Mouse (Mus musculus) embryonic facial prominence, embryonic 15.5 days (tissue): ENCODE results near the gene Glud1. TPM values are rescaled to one million over a fixed set of nuclear protein-coding genes. Genes with fewer than 3 reads are reported as not detected.
"Not testable (repeated sequence)": the region's sequence is repeated elsewhere in the genome, so short reads cannot be mapped to it uniquely, and the experiment has no call there.

Source experiments
- ATAC-seq: fragments of 200-750 bp; cut with Nextera tagmentation; 2 replicates; pipeline ENCODE4 v1.8.0; 2017; ENCODE audit warnings: low read depth, moderate TSS enrichment; ENCODE audit not compliant: insufficient number of reproducible peaks, low FRiP score, low TSS enrichment
- H3K27ac ChIP-seq: fragments of 300-500 bp; sonication (generic); replicated peaks from 2 replicates; pipeline ENCODE4 v1.5.1; 2015; ENCODE audit warnings: mild to moderate bottlenecking, inconsistent platforms
- H3K27me3 ChIP-seq: fragments of 300-500 bp; sonication (generic); 2 replicates; pipeline ENCODE4 v1.6.1; 2015; ENCODE audit warnings: inconsistent platforms
- H3K36me3 ChIP-seq: fragments of 300-500 bp; sonication (generic); 2 replicates; pipeline ENCODE4 v1.6.1; 2015; ENCODE audit warnings: mild to moderate bottlenecking, inconsistent platforms
- H3K4me1 ChIP-seq: fragments of 300-500 bp; sonication (generic); 2 replicates; pipeline ENCODE4 v1.6.1; 2015; ENCODE audit warnings: inconsistent platforms
- H3K4me2 ChIP-seq: fragments of 300-500 bp; sonication (generic); replicated peaks from 2 replicates; pipeline ENCODE4 v1.6.1; 2015; ENCODE audit warnings: mild to moderate bottlenecking, inconsistent platforms
- H3K4me3 ChIP-seq: fragments of 300-500 bp; sonication (generic); replicated peaks from 2 replicates; pipeline ENCODE4 v1.5.1; 2015; ENCODE audit warnings: mild to moderate bottlenecking, inconsistent platforms
- H3K9ac ChIP-seq: fragments of 300-500 bp; sonication (generic); 2 replicates; pipeline ENCODE4 v1.6.1; 2015; ENCODE audit warnings: inconsistent platforms
- H3K9me3 ChIP-seq: fragments of 300-500 bp; sonication (generic); replicated peaks from 2 replicates; pipeline ENCODE4 v1.6.1; 2016; ENCODE audit warnings: inconsistent platforms
- WGBS: fragments of 180-500 bp; shearing (Covaris S2); methylation state at CpG from one replicate; pipeline ENCODE4 v1.1.7; 2015; 5-methylcytosine and 5-hydroxymethylcytosine counted together
- polyA plus RNA-seq: library from polyadenylated mRNA; unstranded; fragments of >200 nt; fragmentation: Nextera tagmentation; extraction: Ambion mirVana; gene quantifications from 2 replicates; pipeline ENCODE4 v1.2.1, GENCODE M21; 2015

Glud1 gene
- polyA plus RNA-seq, 1 experiment from 2014 or later: 73.8 TPM

DNA sequence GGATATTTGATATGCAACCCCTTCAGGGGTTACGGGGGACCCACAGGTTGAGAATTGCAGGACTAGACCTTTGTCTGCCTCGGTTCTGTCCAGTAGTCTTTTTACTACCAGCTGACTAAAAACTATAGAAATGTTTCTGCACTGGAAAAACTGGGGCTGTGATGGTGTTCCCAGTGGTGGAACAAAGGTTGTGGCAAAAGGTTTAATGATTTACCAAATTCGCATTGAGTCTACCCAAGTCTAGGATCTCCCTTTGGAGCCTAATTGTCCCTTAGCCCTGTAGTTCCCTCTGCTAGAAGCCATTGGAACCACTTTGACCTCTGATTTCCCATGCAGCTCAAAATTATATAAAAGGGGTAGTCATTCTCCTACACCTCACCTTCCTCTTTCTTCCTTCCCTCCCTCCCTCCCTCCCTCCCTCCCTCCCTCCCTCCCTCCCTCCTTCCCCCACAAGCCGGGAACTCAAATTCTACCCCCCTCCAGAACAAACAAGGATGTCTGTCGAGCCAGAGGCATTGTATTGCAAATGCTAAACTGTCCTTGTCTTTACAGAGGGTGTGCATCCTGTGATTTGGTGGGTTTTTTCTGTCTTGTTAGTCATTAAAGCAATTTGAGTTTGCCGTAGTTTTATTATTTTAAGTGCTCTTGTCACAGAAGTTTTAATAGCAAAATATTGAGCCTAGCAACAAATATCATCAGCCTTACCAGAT, 2.0 kb downstream of the Glud1 start:
- Histone ChIP-seq H3K27me3 (no peaks in the 10 kb centered on the region), H3K4me3 (peak overlapping the region; percentile 97), H3K9me3 (no peaks in the 10 kb centered on the region), H3K27ac (no peak overlapping the region), H3K4me1 (peaks cover 19% of the 10 kb centered on the region), H3K36me3 (no peaks in the 10 kb centered on the region), H3K4me2 (peak overlapping the region; percentile 69), H3K9ac (no peak overlapping the region)
- 10% methylated on average over 5 of the region's 6 CpGs for WGBS
- no peak for ATAC-seq

DNA sequence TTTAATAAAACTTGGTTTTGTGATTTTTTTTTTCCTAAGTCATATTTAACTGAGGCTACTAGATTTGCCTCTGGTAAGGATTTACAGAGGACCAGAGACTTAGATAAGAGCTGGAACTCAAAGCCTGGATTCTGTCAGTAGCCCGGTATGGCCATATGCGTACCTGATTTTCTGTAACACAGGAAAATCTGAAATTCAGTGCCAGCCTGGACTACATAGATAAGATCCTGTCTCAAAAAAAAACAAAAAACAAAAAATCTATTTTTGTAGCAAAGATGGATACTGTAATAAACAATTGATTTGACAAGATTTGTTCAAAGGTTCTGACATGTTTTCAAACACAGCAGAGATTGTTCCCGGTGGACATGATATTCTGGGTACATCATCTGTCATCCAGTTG, 3.1 kb downstream of the Glud1 start:
- H3K4me2 ChIP-seq: no peak overlapping the region

GRCm38 (mm10) chr14:34314383-34314782, 3.9 kb downstream of the Glud1 start:
- not testable (repeated sequence) for H3K9me3 ChIP-seq, ATAC-seq
- WGBS: 85% methylated on average over 8 of the region's 8 CpGs

More for the DNA sequence above, 3.1 kb downstream of the Glud1 start:
- WGBS: 87% methylated on average over 3 of the region's 3 CpGs
- H3K4me1 ChIP-seq: peaks cover 19% of the 10 kb centered on the region
- no peaks in the 10 kb centered on the region for H3K9me3 ChIP-seq
- H3K27ac ChIP-seq: no peak overlapping the region
- H3K9ac ChIP-seq: no peak overlapping the region
- no peak overlapping the region for H3K4me3 ChIP-seq
- H3K36me3 ChIP-seq: no peaks in the 10 kb centered on the region
- H3K27me3 ChIP-seq: no peaks in the 10 kb centered on the region
- no peak for ATAC-seq

GRCm38 (mm10) chr14:34314796-34315195, 4.3 kb downstream of the Glud1 start:
- no peaks in the 10 kb centered on the region for H3K27me3 ChIP-seq
- WGBS: 73% methylated on average over 3 of the region's 3 CpGs
- H3K4me3 ChIP-seq: no peak overlapping the region
- H3K4me1 ChIP-seq: peaks cover 16% of the 10 kb centered on the region
- H3K27ac ChIP-seq: no peak overlapping the region
- H3K9ac ChIP-seq: no peak overlapping the region
- H3K4me2 ChIP-seq: no peak overlapping the region
- H3K36me3 ChIP-seq: 0 out of 2 replicates have a peak, but pooled peaks cover 5% of the 10 kb centered on the region
- H3K9me3 ChIP-seq: no peaks in the 10 kb centered on the region
- no peak for ATAC-seq

More at GRCm38 (mm10) chr14:34314383-34314782, 3.9 kb downstream of the Glud1 start:
- H3K9ac ChIP-seq, H3K27me3 ChIP-seq, H3K36me3 ChIP-seq, H3K4me2 ChIP-seq, H3K27ac ChIP-seq, H3K4me3 ChIP-seq: not testable (repeated sequence)
- peaks cover 19% of the 10 kb centered on the region for H3K4me1 ChIP-seq

GRCm38 (mm10) chr14:34316346-34316745, 5.8 kb downstream of the Glud1 start:
- Histone ChIP-seq H3K4me1 (peaks cover 14% of the 10 kb centered on the region), H3K27ac (no peak overlapping the region), H3K4me2 (no peak overlapping the region), H3K9ac (no peak overlapping the region), H3K36me3 (peaks cover 15% of the 10 kb centered on the region; the same call in 1 of the 2 replicates), H3K4me3 (no peak overlapping the region), H3K9me3 (no peaks in the 10 kb centered on the region), H3K27me3 (no peaks in the 10 kb centered on the region)
- ATAC-seq: no peak
- WGBS: 91% methylated on average over 2 of the region's 2 CpGs

- Histone ChIP-seq H3K4me2 (no peak overlapping the region), H3K4me1 (peaks cover 7% of the 10 kb centered on the region; the same call in 1 of the 2 replicates), H3K27me3 (no peaks in the 10 kb centered on the region), H3K27ac (0 out of 2 replicates have a peak overlapping the region, but pooled peaks have one; percentile 8), H3K9me3 (no peaks in the 10 kb centered on the region), H3K4me3 (no peak overlapping the region), H3K36me3 (peaks cover 18% of the 10 kb centered on the region; the same call in 1 of the 2 replicates), H3K9ac (no peak overlapping the region)
- no peak for ATAC-seq
- 66% methylated on average over 3 of the region's 3 CpGs for WGBS
Observed at GRCm38 (mm10) chr14:34317431-34317830, 6.9 kb downstream of the Glud1 start.

- H3K9ac ChIP-seq: no peak overlapping the region
- no peaks in the 10 kb centered on the region for H3K27me3 ChIP-seq
- H3K4me3 ChIP-seq: no peak overlapping the region
- H3K9me3 ChIP-seq: no peaks in the 10 kb centered on the region
- H3K36me3 ChIP-seq: peaks cover 22% of the 10 kb centered on the region
- H3K27ac ChIP-seq: no peak overlapping the region
- H3K4me1 ChIP-seq: peaks cover 2% of the 10 kb centered on the region; the same call in 1 of the 2 replicates
- ATAC-seq: no peak
- H3K4me2 ChIP-seq: no peak overlapping the region
Observed at GRCm38 (mm10) chr14:34318113-34318512, 7.6 kb downstream of the Glud1 start.

DNA sequence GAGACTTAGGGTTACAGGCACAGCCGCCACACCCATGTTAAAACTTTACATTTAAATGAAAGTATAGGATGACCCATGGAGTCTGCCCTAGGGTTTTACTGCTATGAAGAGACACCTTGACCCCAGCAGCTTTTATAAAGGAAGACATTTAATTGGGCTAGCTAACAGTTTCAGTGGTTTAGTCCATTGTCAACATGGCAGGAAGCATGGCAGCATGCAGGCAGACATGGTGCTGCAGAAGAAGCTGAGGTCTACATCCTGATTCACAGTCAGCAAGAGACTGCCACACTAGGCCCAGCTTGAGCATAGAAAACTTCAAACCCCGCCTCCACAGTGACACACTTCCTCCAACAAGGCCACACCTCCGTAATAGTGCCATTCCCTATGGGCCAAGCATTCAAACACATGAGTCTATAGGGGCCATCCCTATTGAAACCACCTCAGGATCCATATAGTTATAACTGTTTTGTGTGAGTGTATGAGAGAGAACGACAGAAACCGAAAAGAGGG, 13.1 kb downstream of the Glud1 start:
- Histone ChIP-seq H3K36me3 (peaks cover 46% of the 10 kb centered on the region), H3K4me1 (no peaks in the 10 kb centered on the region), H3K9me3 (no peaks in the 10 kb centered on the region), H3K4me3 (no peak overlapping the region), H3K27me3 (no peaks in the 10 kb centered on the region), H3K27ac (no peak overlapping the region), H3K4me2 (no peak overlapping the region), H3K9ac (no peak overlapping the region)
- 96% methylated on average over 5 of the region's 5 CpGs for WGBS
- ATAC-seq: no peak

- Histone ChIP-seq H3K4me1 (no peaks in the 10 kb centered on the region), H3K4me2 (no peak overlapping the region), H3K27ac (no peak overlapping the region), H3K4me3 (no peak overlapping the region), H3K9me3 (no peaks in the 10 kb centered on the region), H3K9ac (no peak overlapping the region), H3K27me3 (no peaks in the 10 kb centered on the region), H3K36me3 (peaks cover 54% of the 10 kb centered on the region)
- WGBS: 88% methylated on average over 3 of the region's 3 CpGs
- no peak for ATAC-seq
Observed at GRCm38 (mm10) chr14:34326606-34327005, 16.1 kb downstream of the Glud1 start.

GRCm38 (mm10) chr14:34327618-34328017, 17.1 kb downstream of the Glud1 start:
- ATAC-seq: no peak
- no peak overlapping the region for H3K4me2 ChIP-seq
- H3K36me3 ChIP-seq: peaks cover 55% of the 10 kb centered on the region
- 68% methylated on average over 1 of the region's 1 CpGs for WGBS
- H3K9me3 ChIP-seq: no peaks in the 10 kb centered on the region
- no peak overlapping the region for H3K27ac ChIP-seq
- H3K27me3 ChIP-seq: no peaks in the 10 kb centered on the region
- no peaks in the 10 kb centered on the region for H3K4me1 ChIP-seq
- no peak overlapping the region for H3K4me3 ChIP-seq
- no peak overlapping the region for H3K9ac ChIP-seq

- Histone ChIP-seq H3K9ac (no peak overlapping the region), H3K36me3 (peaks cover 56% of the 10 kb centered on the region), H3K4me3 (no peak overlapping the region), H3K9me3 (no peaks in the 10 kb centered on the region), H3K27ac (no peak overlapping the region), H3K27me3 (no peaks in the 10 kb centered on the region), H3K4me1 (no peaks in the 10 kb centered on the region), H3K4me2 (no peak overlapping the region)
- whole genome bisulfite sequencing: 94% methylated on average over 9 of the region's 9 CpGs
- no peak for ATAC-seq
Observed at GRCm38 (mm10) chr14:34330657-34331158, 20.2 kb downstream of the Glud1 start.
